Mouse (Mus musculus) myocyte (in vitro differentiated cells): Measurements from ENCODE around the gene Secisbp2l.

Experiments
- CEBPB ChIP-seq: IDR thresholded peaks from 2 replicates; pipeline ENCODE4 v1.6.1; 2011; ENCODE audit warnings: mild to moderate bottlenecking, moderate library complexity; ENCODE audit not compliant: poor library complexity, insufficient read depth, severe bottlenecking
- E2F4 ChIP-seq: IDR thresholded peaks from one replicate; pipeline ENCODE4 v1.6.1; 2011; ENCODE audit warnings: mild to moderate bottlenecking, control low read depth, moderate library complexity; ENCODE audit not compliant: insufficient read depth
- MAX ChIP-seq: IDR thresholded peaks from one replicate; pipeline ENCODE4 v1.6.1; 2011; ENCODE audit warnings: low read depth, mild to moderate bottlenecking, control low read depth
- MYOD1 ChIP-seq, 3 experiments: IDR thresholded peaks; one replicate each; pipeline ENCODE4 v1.6.1; 2011; ENCODE audit warnings: control low read depth in 2 of 3, low read depth in 2 of 3, mild to moderate bottlenecking in 2 of 3, moderate library complexity in 1 of 3; ENCODE audit not compliant: insufficient read length in 2 of 3, control insufficient read depth in 1 of 3
- MYOG ChIP-seq, 3 experiments: IDR thresholded peaks; one replicate each; pipeline ENCODE4 v1.6.1; 2011; ENCODE audit warnings: control low read depth in 2 of 3, low read depth in 2 of 3, mild to moderate bottlenecking in 2 of 3; ENCODE audit not compliant: insufficient read length in 2 of 3, control insufficient read depth in 1 of 3, insufficient read depth in 1 of 3
- POLR2A ChIP-seq: IDR thresholded peaks from one replicate; pipeline ENCODE4 v1.6.1; 2011; ENCODE audit warnings: low read depth, mild to moderate bottlenecking, control low read depth, moderate library complexity; ENCODE audit not compliant: insufficient read length
- POLR2AphosphoS2 ChIP-seq: IDR thresholded peaks from one replicate; pipeline ENCODE4 v1.6.1; 2011; ENCODE audit warnings: low read depth, control low read depth; ENCODE audit not compliant: insufficient read length
- REST ChIP-seq: IDR thresholded peaks from one replicate; pipeline ENCODE4 v1.6.1; 2011; ENCODE audit warnings: mild to moderate bottlenecking, control low read depth, moderate library complexity; ENCODE audit not compliant: insufficient read depth, insufficient read length
- SRF ChIP-seq: IDR thresholded peaks from one replicate; pipeline ENCODE4 v1.6.1; 2011; ENCODE audit warnings: low read depth; ENCODE audit not compliant: control insufficient read depth, insufficient read length
- TCF12 ChIP-seq: IDR thresholded peaks from one replicate; pipeline ENCODE4 v1.6.1; 2011; ENCODE audit warnings: mild to moderate bottlenecking, control low read depth; ENCODE audit not compliant: poor library complexity, insufficient read depth, severe bottlenecking
- TCF3 ChIP-seq: IDR thresholded peaks from one replicate; pipeline ENCODE4 v1.6.1; 2011; ENCODE audit warnings: low read depth, control low read depth; ENCODE audit not compliant: insufficient read length
- USF1 ChIP-seq: IDR thresholded peaks from one replicate; pipeline ENCODE4 v1.6.1; 2011; ENCODE audit warnings: low read depth, mild to moderate bottlenecking, control low read depth, moderate library complexity

DNA sequence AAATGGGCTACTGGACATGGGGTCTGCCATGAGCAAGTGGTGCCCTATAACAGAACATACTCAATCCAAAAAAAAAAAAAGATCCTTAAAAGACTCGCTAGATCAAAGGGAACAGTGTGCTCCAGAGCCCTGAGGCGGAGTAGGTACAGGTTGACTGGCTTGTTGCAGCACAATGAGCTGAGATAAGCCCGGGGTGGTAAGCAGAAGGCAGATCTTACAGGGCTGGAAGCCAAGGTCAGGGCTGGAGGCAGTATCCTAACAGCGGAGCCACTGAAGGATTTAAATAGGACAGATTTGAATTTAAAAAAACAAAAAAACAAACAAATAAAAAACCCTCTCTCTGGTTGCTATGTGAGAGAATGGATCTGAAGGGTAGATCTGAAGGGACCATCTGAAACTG lies 17.8 kb upstream of the Secisbp2l start:
- no peak for TF ChIP-seq POLR2A
- no peak for TF ChIP-seq E2F4
- no peak for TF ChIP-seq TCF3
- no peak for TF ChIP-seq MAX
- TF ChIP-seq TCF12, result no peak
- no peak for TF ChIP-seq MYOG (IDR thresholded peaks at IDR 0.05; ENCODE audit: control insufficient read depth in 1 of 3, insufficient read depth in 1 of 3, insufficient read length in 2 of 3, low read depth in 2 of 3)
- no peak for TF ChIP-seq SRF
- no peak for TF ChIP-seq MYOD1 (IDR thresholded peaks at IDR 0.05; ENCODE audit: control insufficient read depth in 1 of 3, insufficient read length in 2 of 3, low read depth in 2 of 3)
- no peak for TF ChIP-seq USF1
- no peak for TF ChIP-seq POLR2AphosphoS2
- no peak for TF ChIP-seq CEBPB
- no peak for TF ChIP-seq REST
